Mouse (Mus musculus) T-cell, adult 2 months (primary cell): ENCODE data around the gene Eps15l1.
A peak's percentile ranks its signal among the peaks of the same experiment; 100 is the strongest.

Experiments used
- DNase-seq: peaks from one replicate; pipeline ENCODE4 v3.0.0; 2022; ENCODE audit warnings: low spot score

Gene Eps15l1

DNA sequence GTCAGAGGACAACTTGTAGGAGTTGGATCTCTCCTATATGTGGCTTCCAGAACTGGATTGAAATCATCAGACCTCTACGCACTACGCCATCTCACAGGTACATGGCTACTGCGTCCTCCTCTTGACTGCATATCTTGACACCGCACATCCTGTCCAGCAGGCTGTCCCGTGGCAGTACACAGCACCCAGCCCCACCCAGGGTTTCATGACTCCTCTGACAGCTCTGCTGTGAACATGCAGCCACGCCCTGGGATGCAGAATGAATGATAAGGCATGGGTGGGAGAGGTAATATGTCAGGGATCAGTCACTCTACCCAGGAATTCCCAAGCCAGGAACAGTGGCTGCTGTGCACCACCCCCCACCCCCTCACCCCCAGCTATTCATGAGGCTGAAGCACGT lies 7.4 kb downstream of the Eps15l1 start:
- DNase-seq: no peak

DNA sequence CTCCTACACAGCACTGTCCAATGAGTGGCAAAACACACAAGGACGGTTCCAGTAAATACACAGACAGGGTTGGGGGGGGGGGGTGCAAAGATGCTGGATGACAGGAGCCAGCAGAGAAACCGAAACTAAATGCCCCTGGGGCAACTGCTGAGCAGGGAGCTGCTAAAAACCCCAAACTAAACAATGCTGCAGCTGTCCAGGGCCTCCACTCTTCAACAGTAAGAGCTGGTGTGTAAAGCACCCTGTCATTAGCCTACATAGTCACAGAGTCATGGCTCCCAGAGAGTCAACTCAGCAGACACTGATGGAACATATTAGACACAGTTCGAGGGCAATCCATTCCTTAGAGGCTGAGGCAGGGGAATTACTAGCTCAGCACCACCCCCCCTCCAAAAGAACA lies 11.8 kb downstream of the Eps15l1 start:
- DNase-seq: no peak

DNA sequence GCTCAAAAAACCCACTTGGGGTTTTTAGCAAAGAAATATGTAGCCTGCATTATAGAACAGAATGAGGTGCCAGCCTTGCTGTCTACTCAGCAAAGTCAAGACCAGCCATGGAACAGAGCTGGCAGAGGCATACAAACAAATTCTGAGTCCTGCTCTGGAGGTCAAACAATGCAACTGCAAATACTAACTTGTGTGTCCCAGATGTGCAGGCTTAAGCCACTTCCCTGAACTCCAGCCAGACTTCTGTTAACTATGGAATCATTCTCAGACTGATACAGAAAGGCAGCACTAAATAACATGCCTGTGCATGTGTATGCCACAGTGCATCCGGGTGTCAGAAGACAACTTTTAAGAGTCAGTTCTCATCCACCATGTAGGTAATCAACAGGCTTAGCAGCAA lies 13.4 kb downstream of the Eps15l1 start:
- no peak for DNase-seq

DNA sequence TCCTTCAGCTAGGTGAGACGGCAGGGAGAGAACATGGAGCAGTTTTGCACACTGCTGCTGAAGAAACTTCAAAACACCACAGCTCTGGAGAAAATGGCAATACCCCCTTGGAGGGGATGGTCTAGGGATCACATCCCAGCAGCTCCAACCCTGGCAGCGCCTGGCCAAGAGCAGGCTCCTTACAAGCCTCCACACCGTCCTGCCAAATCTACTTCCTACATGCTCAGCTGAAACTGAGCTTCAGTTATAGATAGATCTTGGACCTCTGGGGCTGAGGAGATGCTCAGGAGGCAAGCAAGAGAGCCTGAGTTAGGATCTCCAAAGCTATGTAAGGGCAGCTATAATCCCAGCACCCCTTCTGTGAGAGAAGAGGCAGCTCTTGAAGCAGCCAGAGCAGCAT lies 18.3 kb downstream of the Eps15l1 start:
- no peak for DNase-seq

DNA sequence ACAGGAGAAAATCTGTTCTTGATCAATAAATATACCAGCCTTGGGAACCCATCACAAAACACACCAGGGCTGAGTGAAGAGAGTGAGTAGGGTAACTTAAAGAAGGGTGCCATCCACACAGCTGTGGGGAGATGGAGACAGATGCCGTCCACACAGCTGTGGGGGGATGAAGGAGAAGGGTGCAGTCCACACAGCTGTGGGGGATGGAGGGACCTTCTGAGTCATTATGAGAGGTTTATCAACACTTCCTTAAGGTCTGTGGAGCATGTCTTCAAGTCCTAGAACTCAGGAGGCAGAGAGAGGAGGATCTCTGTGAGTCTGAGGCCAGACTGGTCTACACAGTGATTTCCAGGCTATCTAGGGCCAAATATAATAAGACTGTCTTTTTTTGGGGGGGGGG lies 19.9 kb downstream of the Eps15l1 start:
- no peak for DNase-seq

DNA sequence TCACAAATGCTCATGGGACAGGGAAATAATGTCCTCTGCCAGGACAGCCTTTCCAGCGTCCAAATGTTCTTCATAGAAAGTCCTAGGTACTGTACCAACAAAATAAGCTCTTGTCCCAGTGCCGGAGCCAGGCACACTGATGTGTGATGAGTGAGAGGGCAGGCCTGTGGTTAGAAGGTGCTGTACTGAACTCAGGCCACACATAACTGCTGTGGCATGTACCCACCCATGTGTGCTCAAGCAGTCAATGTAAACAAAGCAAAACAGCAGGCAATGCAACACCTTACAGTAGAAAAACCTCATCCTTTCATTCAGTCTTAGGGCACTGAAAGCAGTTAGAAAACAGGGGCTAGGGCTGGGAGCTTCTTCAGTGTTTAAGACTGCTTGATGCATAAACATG lies 35.5 kb downstream of the Eps15l1 start:
- DNase-seq: no peak

DNA sequence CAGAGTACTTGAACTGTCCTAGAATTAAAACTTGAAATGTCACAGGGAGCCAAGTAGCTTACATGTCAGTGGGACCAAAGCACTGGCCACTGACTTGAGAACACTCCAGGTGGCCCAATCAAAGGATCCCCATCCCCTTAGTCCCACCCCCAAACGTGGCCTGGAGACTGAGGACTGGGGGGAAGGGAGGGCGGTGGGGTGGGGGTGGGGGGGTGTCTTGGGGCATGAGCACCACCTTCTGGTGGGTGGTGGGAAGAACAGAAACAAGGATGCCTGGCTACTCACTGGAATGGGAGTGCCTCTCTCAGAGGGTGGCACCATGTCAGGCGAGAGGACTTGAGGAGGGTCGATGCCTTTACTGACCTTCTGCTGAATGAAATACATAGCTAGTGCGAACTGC lies 38.9 kb downstream of the Eps15l1 start:
- no peak for DNase-seq

DNA sequence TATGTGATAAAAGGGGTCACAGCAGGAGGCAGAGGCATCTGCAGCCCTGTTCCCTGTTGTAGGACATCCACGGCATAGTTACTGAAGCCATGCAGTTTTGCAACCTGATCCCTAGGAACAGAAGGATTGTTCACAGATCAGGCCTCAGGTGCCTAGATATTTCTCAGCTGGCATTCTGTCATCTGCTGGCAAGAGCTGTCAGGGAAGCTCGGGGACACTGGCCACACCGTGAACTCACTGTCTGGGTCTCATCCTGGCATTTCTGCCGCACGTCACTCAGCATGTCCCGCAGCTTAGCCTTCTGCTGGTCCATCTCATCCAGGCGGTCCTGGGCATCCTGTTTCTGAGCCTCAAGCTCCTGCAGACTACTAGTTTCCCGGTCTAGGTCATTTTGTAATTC lies 40.6 kb downstream of the Eps15l1 start:
- DNase-seq: no peak

DNA sequence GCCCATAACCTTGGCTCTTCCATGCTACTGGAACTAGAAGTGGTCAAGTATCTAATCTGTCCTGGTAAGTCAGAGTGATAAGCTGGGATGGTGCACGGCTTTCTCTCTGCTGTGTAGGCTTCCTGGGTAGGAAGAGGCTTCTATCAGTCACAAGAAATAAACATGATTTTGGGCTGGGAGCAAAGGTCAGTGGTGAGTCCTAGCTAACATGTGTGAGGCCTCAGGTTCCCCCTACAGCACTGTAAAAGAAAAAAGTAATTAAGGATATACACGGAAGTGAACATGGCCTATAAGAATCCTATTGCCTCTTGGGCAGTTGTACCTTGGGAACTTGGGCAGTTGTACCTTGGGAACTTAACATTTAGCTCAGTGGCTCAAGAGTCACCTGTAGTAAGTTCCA lies 44.4 kb downstream of the Eps15l1 start:
- DNase-seq: no peak

DNA sequence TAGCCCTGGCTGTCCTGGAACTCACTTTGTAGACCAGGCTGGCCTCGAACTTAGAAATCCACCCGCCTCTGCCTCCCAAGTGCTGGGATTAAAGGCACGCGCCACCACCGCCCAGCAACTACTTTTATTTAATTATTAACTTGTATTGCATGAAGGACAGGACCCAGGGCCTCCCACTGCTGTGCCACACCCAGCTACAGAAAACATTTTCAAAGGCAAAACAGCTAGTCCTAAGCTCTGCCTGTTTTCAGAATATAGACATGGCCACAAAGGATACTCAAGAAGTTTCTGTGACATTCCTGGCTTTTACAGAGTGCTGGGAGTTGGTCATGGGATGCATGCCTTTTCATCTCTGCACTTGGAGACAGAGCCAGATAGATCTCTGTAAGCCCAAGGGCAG lies 45.0 kb downstream of the Eps15l1 start:
- no peak for DNase-seq

DNA sequence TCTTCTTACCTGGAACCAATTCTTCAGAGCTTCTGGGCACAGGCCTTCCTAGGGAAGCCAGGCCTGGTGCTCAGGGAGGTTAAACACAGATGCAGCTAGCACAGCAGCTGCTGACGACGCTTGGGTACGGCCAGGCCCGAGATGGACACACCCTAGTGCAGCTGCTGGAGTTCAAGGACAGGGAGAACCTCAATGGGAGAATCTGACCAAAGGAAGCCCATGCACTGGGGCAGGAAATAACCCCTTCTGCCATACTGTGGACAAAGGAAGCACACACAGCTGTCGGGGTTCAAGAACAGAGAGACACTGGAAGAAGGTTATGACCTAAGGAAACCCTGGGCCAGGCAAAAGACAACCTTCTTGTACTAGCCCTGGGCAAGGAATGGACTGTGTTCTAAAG lies 46.1 kb downstream of the Eps15l1 start:
- no peak for DNase-seq

DNA sequence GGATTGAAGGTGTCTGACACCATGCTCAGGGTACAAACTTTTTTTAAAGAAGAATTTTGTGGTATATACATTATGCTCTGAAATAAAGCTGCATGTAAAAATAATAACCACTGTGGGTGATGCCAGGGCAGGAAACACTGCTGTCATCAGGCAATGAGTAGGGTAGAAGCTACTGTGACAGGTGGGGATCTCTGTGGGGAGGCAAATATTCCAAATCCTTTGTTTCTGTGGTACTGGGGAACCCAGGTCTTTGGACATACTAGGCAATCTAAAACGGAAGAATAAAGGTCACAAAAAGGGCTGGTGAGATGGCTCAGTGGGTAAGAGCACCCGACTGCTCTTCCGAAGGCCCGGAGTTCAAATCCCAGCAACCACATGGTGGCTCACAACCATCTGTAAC lies 48.9 kb downstream of the Eps15l1 start:
- DNase-seq: no peak

DNA sequence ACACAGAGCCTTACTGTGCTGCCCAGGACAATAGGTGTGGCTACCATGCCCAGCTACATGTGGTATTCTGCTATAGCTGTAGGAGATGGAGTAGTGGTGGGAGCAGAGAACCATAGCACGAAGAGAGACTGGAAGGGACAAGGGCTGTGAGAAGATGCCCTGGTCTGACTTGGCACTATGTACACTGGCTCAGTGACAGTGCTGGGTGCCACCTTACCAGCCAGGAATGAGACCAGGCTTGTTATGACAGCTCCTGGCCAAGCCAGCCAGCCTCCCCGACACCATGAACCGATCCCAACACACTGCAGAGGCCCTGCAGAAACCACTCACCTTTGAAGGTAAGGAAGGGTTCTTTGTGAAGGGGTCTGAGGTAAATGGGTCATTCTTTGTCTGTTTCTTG lies 49.9 kb downstream of the Eps15l1 start:
- no peak for DNase-seq

DNA sequence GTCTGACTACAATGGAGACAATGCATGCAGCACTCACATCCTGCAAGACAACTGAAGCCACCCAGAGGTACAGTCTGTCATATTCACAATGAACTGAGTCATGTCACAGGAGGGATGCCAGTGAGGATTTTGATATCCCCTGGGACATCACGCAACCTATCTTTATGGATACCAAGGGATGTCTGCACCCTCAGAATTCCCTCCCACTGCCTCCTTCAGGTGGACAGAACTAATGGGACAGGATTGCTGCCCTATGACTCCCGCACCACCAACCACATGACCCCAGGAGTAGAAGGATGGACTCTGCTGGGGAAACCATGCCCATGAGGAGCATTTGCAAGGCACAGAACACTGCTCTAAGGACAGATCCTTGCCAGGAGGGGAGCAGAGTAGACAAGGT lies 54.8 kb downstream of the Eps15l1 start:
- DNase-seq: no peak

DNA sequence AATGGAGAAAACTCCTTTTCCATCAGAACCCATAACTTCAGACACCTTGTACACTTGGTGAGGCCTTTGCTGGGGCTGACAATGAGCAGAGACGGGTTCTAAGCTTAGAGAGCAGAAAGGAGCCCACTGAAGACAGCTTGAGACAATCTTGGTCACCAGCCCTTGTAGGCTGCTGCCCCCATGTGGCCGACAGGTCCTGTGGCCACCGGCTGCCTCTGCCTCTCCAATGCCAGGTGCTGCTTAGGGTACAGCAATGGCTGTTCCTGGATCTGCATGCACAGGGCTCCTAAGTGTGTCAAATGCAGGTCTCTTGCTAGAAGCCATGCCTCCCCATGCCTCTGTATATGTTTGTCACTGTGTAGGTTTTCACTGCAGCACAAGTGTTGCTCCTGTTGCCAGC lies 55.4 kb downstream of the Eps15l1 start:
- DNase-seq: peak; percentile 90

DNA sequence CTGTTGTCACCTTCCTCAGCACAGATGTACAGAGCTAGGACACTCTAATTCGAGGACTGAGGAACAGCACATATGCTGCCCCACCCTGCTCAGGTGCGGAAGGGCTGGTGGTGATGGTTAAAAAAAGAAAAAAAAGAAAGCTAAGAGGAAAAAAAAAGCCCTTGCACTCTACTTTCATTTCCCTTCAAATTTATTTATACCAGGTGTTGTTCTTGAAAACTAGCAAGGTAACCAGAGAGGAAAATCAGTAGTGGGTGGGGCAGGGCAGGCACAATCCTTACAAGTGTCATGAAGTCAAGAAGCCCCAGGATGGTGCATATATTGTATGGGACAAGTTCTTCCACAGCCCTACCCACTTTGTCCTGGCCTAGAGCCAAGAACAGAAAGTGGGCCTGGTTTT lies 56.2 kb downstream of the Eps15l1 start:
- peak; percentile 49 for DNase-seq

DNA sequence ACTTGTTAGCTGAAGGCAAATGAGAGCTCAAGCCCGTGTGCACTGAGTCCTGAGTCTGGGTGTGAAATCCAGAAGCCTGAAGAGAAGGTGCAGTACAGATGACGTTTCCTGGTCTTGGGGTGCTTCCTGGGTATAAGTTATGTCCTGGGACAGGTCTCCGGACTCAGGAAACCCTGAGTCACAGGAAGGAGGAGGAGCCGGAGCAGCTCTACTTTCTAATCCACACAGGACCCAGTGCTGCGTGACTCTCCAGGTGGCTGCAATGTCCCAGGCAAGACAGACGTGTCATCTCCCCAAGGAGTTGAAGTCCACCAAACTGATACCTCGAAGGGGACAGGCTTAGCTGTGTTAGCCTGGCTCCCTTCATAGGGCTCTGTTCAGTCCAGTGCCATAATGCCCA lies 57.8 kb downstream of the Eps15l1 start:
- DNase-seq: peak; percentile 15

DNA sequence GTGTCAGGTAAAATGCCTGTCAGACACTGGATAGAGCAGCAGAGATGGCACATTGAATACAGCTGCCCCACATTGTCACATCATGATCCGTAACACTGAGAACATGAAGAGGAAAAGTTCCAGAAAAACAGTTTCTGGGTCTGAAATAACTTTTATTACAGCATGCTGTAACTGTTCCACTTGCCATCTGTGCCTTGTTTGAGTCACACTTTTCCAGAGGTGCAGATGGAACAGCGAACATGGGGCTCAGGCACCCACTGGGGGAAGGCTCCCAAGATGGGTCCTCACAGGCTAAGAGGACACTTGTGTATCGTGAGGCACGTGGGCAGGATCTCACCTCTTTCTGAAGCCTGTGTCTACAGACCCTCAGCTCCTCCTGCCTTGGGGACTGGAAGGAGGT lies 58.5 kb downstream of the Eps15l1 start:
- DNase-seq: no peak

DNA sequence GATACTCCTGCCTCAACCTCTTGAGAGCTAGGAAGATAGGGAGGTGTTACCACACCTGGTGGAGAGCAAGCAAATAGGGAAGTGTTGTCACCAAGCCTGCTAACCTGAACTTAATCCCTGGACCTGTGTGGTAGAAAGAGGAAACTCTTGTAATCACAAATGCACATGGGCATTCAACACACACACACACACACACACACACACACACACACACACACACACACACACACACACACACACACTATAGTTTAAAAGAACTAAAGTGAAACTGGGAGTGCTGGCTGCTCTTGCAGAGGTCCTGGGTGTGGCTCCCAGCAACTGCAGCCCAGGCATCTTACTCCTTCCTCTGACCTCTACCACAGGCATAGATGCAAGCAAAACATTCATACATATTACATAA lies 61.1 kb downstream of the Eps15l1 start:
- peak; percentile 79 for DNase-seq

DNA sequence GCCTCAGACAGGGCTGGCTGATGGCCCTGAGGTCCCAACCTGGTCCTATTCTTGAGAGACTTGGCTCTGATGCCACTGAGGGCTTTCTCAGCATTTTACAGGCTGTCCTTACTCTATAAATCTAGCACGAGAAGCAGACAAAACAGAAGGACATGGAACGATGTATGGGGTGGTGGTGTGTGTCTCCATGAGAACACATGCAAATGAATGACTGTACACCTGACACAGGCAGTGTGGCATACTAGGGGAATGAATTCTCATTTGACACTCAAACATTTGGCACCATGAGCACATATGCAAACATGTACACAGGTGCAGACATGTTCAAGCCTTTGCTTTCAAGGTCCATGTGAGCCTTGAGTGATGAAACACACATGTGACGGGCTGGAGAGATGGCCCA lies 64.7 kb downstream of the Eps15l1 start:
- no peak for DNase-seq

DNA sequence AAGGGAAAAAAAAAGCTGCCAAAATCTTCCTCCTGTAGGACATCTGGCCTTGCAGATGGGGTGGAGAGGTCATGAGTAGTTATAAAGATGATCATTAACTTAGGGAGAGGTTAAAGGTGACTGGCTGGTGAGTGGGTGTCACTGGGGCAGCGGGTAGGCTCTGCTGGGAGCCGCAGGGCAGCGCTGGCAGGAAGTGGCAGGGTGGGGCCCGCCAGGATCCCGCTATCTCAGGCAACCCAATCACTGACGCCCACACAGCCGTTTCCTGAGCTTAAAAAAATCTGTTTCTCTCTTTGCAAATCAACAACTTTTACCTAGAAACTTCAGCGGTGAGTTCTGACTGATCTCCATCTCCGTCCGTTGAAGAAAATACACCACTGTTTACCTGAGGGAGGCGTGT lies 67.0 kb downstream of the Eps15l1 start:
- peak; percentile 95 for DNase-seq

DNA sequence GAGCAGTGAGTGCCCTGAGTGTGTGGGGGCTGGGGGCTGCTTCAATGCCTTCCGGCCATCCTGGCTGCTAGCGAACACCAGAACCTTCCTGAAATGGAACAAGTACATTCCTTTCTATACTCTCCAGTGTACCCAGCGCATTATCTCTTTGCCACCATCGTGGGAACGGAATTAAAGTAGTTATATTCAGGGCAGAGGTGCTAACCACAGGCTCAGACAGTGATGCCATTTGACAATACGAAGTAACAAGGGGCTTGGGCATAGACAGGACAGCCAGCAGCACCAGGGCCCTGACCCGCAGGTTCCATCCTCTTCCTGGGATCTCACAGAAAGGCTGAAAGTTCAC lies 67.6 kb downstream of the Eps15l1 start:
- DNase-seq: peak; percentile 50

DNA sequence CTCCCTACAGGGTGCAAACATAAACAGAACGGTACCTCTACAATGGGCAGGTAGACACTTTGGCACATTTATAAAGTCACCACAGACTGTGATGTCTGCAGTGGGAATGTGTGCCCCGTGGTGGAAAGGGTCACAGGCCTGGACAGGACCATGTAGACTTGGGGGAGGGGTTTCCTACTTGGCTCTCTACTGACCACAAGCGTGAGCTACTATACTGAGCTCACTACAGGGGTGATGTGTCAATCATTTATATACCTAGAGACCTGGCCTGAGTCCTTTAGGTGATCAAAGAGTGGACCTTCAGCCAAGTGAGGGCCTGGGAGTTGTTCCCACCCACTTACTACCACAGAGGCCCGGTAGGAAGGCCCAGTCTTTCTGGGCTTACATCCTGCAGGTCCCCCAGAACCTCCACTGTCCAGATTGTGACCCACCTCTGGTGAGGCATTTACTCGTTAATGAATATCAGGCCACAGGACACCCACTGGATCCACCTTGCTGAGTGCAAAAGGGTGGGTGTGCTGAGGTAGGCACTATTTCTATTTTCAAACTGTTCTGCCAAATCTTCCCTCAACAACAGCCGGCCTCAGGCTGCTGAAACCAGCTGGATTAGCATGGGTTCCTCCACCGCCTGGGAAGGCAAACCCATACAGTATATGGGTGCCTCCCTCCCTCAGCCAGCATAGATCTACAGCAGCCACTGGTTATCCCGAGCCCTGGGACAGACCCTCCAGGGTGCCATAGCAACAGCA lies 68.1 kb downstream of the Eps15l1 start:
- no peak for DNase-seq

DNA sequence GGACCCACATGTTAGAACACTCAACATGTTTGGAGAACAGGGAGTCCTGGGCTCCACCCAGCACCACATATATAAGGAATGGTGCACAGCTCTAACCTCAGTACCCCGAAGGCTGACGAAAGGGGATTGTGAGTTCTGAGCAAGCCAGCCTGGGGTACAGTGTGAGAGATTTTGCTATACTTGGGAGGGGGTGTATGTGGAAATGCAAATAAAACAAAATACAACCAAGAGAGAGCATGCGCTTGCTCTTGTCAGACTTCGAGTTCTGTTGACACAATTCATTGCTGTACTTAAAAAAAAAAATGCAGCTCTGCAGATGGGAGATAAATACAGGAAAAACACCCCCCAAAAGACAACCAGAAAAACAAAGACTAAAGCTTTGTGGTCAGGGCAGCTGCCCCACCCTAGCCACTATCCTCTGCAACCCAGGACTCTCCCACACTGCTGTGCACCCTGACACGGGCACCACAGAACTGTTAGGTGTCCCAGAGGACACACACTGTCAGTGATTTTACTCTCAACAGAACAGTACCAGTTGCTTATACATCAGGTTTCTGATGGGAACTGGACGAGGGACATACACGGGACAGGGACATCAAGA lies 69.8 kb downstream of the Eps15l1 start:
- peak; percentile 47 for DNase-seq
